Mouse (Mus musculus): ENCODE results near the gene Eln. TPM values are rescaled to one million over a fixed set of nuclear protein-coding genes. Genes with fewer than 3 reads are reported as not detected.

Eln gene
- polyA plus RNA-seq, 1 experiment from 2014 or later: 2.6 TPM

Other genes starting within 250 kb of the Eln start
- gene Clip2, start 194.9 kb downstream of the Eln start, polyA plus RNA-seq (2014; fragmentation: Nextera tagmentation; extraction: Ambion mirVana): 7.6 and 8.1 TPM in 2 replicates
- not detected in 2 replicates for gene Syna, start 187.2 kb downstream of the Eln start, polyA plus RNA-seq (2014; fragmentation: Nextera tagmentation; extraction: Ambion mirVana)
- gene Rfc2, start 166.0 kb downstream of the Eln start, polyA plus RNA-seq (2014; fragmentation: Nextera tagmentation; extraction: Ambion mirVana): 309 and 324 TPM in 2 replicates
- 1.4 TPM in 2 replicates for gene Lat2, start 132.3 kb downstream of the Eln start, polyA plus RNA-seq (2014; fragmentation: Nextera tagmentation; extraction: Ambion mirVana)
- 457 and 469 TPM in 2 replicates for gene Eif4h, start 107.8 kb downstream of the Eln start, polyA plus RNA-seq (2014; fragmentation: Nextera tagmentation; extraction: Ambion mirVana)
- gene Limk1, start 58.7 kb downstream of the Eln start, polyA plus RNA-seq (2014; fragmentation: Nextera tagmentation; extraction: Ambion mirVana): 10.3 and 11.4 TPM in 2 replicates
- gene Tmem270, start 159.4 kb upstream of the Eln start, polyA plus RNA-seq (2014; fragmentation: Nextera tagmentation; extraction: Ambion mirVana): not detected in 2 replicates
- 2.4 and 4.0 TPM in 2 replicates for gene Cldn13, start 168.2 kb upstream of the Eln start, polyA plus RNA-seq (2014; fragmentation: Nextera tagmentation; extraction: Ambion mirVana)
- 8.7 and 11.6 TPM in 2 replicates for gene Mettl27, start 185.0 kb upstream of the Eln start, polyA plus RNA-seq (2014; fragmentation: Nextera tagmentation; extraction: Ambion mirVana)
- gene Cldn4, start 199.6 kb upstream of the Eln start, polyA plus RNA-seq (2014; fragmentation: Nextera tagmentation; extraction: Ambion mirVana): 7.5 and 8.9 TPM in 2 replicates
- 2.2 and 3.1 TPM in 2 replicates for gene Cldn3, start 238.9 kb upstream of the Eln start, polyA plus RNA-seq (2014; fragmentation: Nextera tagmentation; extraction: Ambion mirVana)

All from neural tube, embryonic 11.5 days (tissue).